Mouse (Mus musculus) heart, postnatal 0 days (tissue): Measurements from ENCODE around the gene Tbc1d1. TPM values are rescaled to one million over a fixed set of nuclear protein-coding genes. Genes with fewer than 3 reads are reported as not detected.
A peak's percentile ranks its signal among the peaks of the same experiment; 100 is the strongest.

Experiments used
- ATAC-seq: fragments of 200-750 bp; cut with Nextera tagmentation; 2 replicates; pipeline ENCODE4 v1.8.0; 2017; ENCODE audit warnings: low read depth, moderate number of reproducible peaks, moderate library complexity; ENCODE audit not compliant: insufficient read depth
- DNase-seq: peaks from one replicate; pipeline ENCODE4 v3.0.0-alpha.2; 2016; ENCODE audit warnings: low spot score
- H3K27ac ChIP-seq: fragments of 300-500 bp; sonication (generic); 2 replicates; pipeline ENCODE4 v1.5.1; 2014; ENCODE audit warnings: low read depth, mild to moderate bottlenecking
- H3K27me3 ChIP-seq: fragments of 300-500 bp; sonication (generic); 2 replicates; pipeline ENCODE4 v1.6.1; 2014; ENCODE audit warnings: low read length, mixed read lengths; ENCODE audit not compliant: control insufficient read depth, insufficient read depth
- H3K36me3 ChIP-seq: fragments of 300-500 bp; sonication (generic); replicated peaks from 2 replicates; pipeline ENCODE4 v1.6.1; 2014; ENCODE audit warnings: low read length, mixed read lengths; ENCODE audit not compliant: control insufficient read depth, insufficient read depth
- H3K4me1 ChIP-seq: fragments of 300-500 bp; sonication (generic); 2 replicates; pipeline ENCODE4 v1.6.1; 2014; ENCODE audit warnings: antibody characterized with exemption; ENCODE audit not compliant: control insufficient read depth, insufficient read depth
- H3K4me2 ChIP-seq: fragments of 300-500 bp; sonication (generic); 2 replicates; pipeline ENCODE4 v1.6.1; 2014; ENCODE audit warnings: low read depth, mild to moderate bottlenecking, low read length, moderate library complexity
- H3K4me3 ChIP-seq: fragments of 300-500 bp; sonication (generic); 2 replicates; pipeline ENCODE4 v1.5.1; 2014; ENCODE audit warnings: low read depth, low read length
- H3K9ac ChIP-seq: fragments of 300-500 bp; sonication (generic); replicated peaks from 2 replicates; pipeline ENCODE4 v1.6.1; 2014; ENCODE audit warnings: low read depth, low read length, mixed read lengths
- H3K9me3 ChIP-seq: fragments of 300-500 bp; sonication (generic); replicated peaks from 2 replicates; pipeline ENCODE4 v1.6.1; 2016; ENCODE audit warnings: low read length; ENCODE audit not compliant: control insufficient read depth
- CTCF ChIP-seq: IDR thresholded peaks from 2 replicates; pipeline ENCODE4 v1.5.1; 2016; ENCODE audit warnings: antibody characterized with exemption, control low read depth, low read depth
- EP300 ChIP-seq: IDR thresholded peaks from 2 replicates; pipeline ENCODE4 v1.6.1; 2016; ENCODE audit warnings: antibody characterized with exemption, low read depth
- WGBS: fragments of 180-500 bp; shearing (Covaris S2); extraction: QIAGEN DNeasy Blood & Tissue Kit; methylation state at CpG from one replicate; pipeline ENCODE4 v1.1.7; 2014; 5-methylcytosine and 5-hydroxymethylcytosine counted together
- polyA plus RNA-seq: library from polyadenylated mRNA; unstranded; fragments of >200 nt; fragmentation: Nextera tagmentation; extraction: Ambion mirVana; gene quantifications from 2 replicates; pipeline ENCODE4 v1.2.1, GENCODE M21; 2015
- total RNA-seq: library from RNA; depleted of rRNA; stranded (reverse); fragments of >200 nt; gene quantifications from 2 replicates; pipeline ENCODE4 v1.2.3, GENCODE M21; 2014; ENCODE audit warnings: low replicate concordance

The Tbc1d1 gene
- total and polyA plus RNA-seq, 2 experiments from 2014 or later = 22.4 to 55.4 TPM

- no peak for TF ChIP-seq EP300
- TF ChIP-seq CTCF = no peak
- no peak for DNase-seq
- no peak for ATAC-seq
Observed at GRCm38 (mm10) chr5:64371331-64371831, 215.3 kb downstream of the Tbc1d1 start.

GRCm38 (mm10) chr5:64372292-64372961 is 216.3 kb downstream of the Tbc1d1 start:
- H3K4me1 ChIP-seq = no peaks in the 10 kb centered on the region; the same call in none of the 2 replicates
- TF ChIP-seq EP300 (no peak), CTCF (no peak)
- H3K4me2 ChIP-seq = no peak overlapping the region
- WGBS = 90% methylated on average over 13 of the region's 13 CpGs
- no peaks in the 10 kb centered on the region for H3K36me3 ChIP-seq
- H3K4me3 ChIP-seq = no peak overlapping the region
- no peak for DNase-seq
- H3K9ac ChIP-seq = no peak overlapping the region
- ATAC-seq = no peak
- H3K27ac ChIP-seq = no peak overlapping the region
- H3K27me3 ChIP-seq = no peaks in the 10 kb centered on the region
- no peaks in the 10 kb centered on the region for H3K9me3 ChIP-seq

More at GRCm38 (mm10) chr5:64371331-64371831, 215.3 kb downstream of the Tbc1d1 start:
- Histone ChIP-seq H3K27ac (0 out of 2 replicates have a peak overlapping the region, but pooled peaks have one; percentile 5), H3K4me1 (no peaks in the 10 kb centered on the region; the same call in none of the 2 replicates), H3K9me3 (no peaks in the 10 kb centered on the region), H3K4me2 (no peak overlapping the region), H3K36me3 (no peaks in the 10 kb centered on the region), H3K9ac (no peak overlapping the region), H3K27me3 (no peaks in the 10 kb centered on the region), H3K4me3 (no peak overlapping the region)

GRCm38 (mm10) chr5:64373695-64374094 is 217.6 kb downstream of the Tbc1d1 start:
- no peak overlapping the region for H3K27ac ChIP-seq
- H3K36me3 ChIP-seq = no peaks in the 10 kb centered on the region
- TF ChIP-seq EP300 (no peak), CTCF (no peak)
- 82% methylated on average over 5 of the region's 5 CpGs for WGBS
- H3K4me2 ChIP-seq = no peak overlapping the region
- no peaks in the 10 kb centered on the region for H3K9me3 ChIP-seq
- no peaks in the 10 kb centered on the region for H3K4me1 ChIP-seq
- DNase-seq = no peak
- H3K4me3 ChIP-seq = no peak overlapping the region
- ATAC-seq = no peak
- H3K9ac ChIP-seq = no peak overlapping the region
- H3K27me3 ChIP-seq = no peaks in the 10 kb centered on the region

- no peak for ATAC-seq
- Histone ChIP-seq H3K4me1 (peaks cover 6% of the 10 kb centered on the region), H3K4me2 (no peak overlapping the region), H3K27ac (no peak overlapping the region), H3K9me3 (no peaks in the 10 kb centered on the region), H3K4me3 (no peak overlapping the region), H3K27me3 (no peaks in the 10 kb centered on the region), H3K9ac (no peak overlapping the region), H3K36me3 (no peaks in the 10 kb centered on the region)
- DNase-seq = no peak
- TF ChIP-seq EP300 (no peak), CTCF (no peak)
- 64% methylated on average over 3 of the region's 3 CpGs for WGBS
Observed at GRCm38 (mm10) chr5:64375851-64376250, 219.7 kb downstream of the Tbc1d1 start.

GRCm38 (mm10) chr5:64376466-64376865 is 220.4 kb downstream of the Tbc1d1 start:
- H3K4me1 ChIP-seq = peaks cover 12% of the 10 kb centered on the region
- no peak overlapping the region for H3K9ac ChIP-seq
- H3K36me3 ChIP-seq = no peaks in the 10 kb centered on the region
- H3K27me3 ChIP-seq = no peaks in the 10 kb centered on the region
- H3K4me3 ChIP-seq = no peak overlapping the region
- WGBS = 67% methylated on average over 7 of the region's 7 CpGs
- no peak overlapping the region for H3K27ac ChIP-seq
- DNase-seq (no peak), ATAC-seq (no peak)
- no peaks in the 10 kb centered on the region for H3K9me3 ChIP-seq
- H3K4me2 ChIP-seq = no peak overlapping the region
- TF ChIP-seq CTCF (no peak), EP300 (no peak)

- peaks cover 16% of the 10 kb centered on the region for H3K4me1 ChIP-seq
- H3K27me3 ChIP-seq = no peaks in the 10 kb centered on the region
- no peaks in the 10 kb centered on the region for H3K9me3 ChIP-seq
- H3K36me3 ChIP-seq = no peaks in the 10 kb centered on the region
- no peak for DNase-seq
- H3K27ac ChIP-seq = no peak overlapping the region
- H3K4me2 ChIP-seq = no peak overlapping the region
- no peak overlapping the region for H3K9ac ChIP-seq
- H3K4me3 ChIP-seq = no peak overlapping the region
- 74% methylated on average over 8 of the region's 8 CpGs for WGBS
- no peak for TF ChIP-seq CTCF
- ATAC-seq = no peak
Observed at GRCm38 (mm10) chr5:64377705-64378104, 221.6 kb downstream of the Tbc1d1 start.
